Mouse (Mus musculus) cerebellum, adult 11-12 months (tissue): ENCODE results near the gene Mcrs1.

Experiments used
- DNase-seq: peaks from one replicate; pipeline ENCODE4 v3.0.0; 2022

Gene Mcrs1

DNA sequence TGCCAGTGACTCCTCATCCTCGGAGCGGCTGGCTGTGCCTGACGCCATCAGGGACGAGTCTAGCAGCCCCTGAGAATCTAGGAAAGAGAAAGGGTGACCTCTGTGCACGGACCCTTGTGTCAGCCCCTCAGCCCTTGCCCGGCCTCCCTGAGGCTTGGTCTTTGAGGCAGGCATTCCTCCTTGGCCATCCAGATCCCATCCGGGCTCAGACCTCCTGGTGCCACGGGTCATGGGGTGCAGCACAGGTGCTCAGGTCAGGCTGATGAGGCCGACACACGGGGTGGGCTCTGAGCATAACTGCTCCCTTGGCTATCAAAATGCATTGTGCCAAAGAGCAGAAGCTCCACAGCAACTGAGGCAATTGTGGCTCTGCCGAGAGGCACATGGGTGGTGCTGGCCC is 1.8 kb downstream of the Mcrs1 start:
- peak; percentile 41 for DNase-seq

DNA sequence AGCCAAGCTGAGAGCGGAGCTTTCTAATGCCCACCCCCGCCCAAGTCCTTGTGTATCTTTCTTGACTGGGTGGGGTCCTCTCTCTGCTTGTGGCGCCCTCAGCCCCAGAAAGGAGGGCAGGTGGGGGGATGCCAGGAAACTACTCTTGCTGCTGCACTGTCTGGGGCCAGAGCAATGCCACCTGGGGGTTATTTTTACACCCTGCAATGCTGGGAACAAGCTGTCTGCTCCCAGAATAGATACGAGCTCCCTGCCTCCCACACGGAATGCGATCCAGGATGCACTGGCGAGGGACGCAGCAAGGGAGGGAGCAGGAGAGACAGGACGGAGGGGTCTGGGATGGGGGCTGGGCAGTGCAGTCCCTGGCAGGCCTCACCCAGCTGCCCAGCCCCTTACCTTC is 2.8 kb downstream of the Mcrs1 start:
- peak; percentile 56 for DNase-seq

DNA sequence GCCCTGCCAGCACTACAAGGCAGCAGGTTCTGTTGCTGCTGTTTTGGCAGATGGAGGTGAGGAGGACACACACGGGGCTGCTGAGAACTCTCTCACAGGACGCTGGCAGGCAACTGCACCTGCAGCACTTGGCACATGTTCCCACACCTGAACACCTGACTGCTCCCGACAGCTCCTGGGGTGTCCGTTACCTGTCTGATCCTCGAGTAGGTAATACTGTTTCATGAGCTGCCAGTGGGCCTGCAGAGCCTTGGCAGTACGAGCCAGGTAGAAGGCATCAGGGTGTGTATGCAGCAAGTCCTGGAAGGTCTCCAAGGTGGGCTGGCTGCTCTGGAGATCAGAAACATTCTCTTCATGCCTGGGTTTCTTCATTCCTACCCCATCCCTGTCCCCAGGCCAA is 5.0 kb downstream of the Mcrs1 start:
- peak; percentile 73 for DNase-seq

DNA sequence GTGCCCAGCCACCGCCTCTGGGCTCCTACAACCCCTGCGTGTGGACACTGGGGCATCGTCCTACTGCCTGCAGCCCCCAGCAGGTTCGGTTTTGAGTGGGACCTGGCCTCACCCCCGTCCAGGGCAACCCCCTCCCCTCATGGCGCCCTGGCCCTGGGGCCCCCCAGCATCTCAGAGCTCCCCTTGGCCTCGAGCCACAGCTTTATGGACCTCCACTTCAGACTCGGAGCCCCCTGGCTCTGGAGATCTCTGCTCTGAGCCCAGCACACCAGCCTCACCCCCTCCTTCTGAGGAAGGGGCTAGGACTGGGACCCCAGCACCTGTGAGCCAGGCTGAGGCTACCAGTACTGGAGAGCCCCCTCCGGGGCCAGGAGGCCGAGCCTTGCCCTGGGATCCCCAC is 9.7 kb downstream of the Mcrs1 start:
- DNase-seq, result peak; percentile 19

DNA sequence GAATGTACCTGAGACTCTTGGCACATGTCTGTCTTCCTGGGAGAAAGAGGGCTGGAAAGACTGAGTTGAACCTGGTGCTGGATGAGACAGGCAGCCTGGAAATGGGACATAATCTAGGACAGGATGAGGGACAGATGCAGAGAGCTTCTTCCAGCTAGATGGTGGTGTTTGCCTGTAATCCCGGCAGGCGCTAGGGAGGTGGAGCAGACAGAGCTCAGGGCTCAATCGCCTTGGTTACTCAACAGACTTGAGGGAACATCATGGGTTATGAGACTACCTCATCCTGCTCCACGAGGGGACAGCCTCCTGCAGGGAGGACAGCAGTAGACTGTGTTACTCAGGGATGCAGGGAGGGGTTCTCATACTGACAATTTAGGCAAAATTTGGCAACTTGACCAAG is 10.5 kb downstream of the Mcrs1 start:
- no peak for DNase-seq

DNA sequence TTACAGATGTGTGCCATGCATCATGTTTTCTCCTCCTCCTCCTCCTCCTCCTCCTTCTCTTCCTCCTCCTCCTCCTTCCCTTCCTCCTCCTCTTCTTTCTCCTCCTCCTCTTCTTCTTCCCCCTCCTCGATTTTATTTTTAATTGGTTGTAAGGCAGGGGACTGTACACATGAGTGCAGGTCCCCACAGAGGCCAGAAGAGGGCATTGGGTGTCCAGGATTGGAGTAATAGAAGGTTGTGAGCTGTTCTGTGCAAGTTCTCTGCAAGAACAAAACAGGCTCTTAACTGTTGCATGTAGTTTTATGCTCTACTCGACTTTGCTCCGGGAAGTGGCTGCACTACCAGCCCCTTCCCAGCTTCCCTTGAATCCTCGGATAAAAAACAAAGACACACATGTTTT is 11.6 kb downstream of the Mcrs1 start:
- DNase-seq, result no peak

DNA sequence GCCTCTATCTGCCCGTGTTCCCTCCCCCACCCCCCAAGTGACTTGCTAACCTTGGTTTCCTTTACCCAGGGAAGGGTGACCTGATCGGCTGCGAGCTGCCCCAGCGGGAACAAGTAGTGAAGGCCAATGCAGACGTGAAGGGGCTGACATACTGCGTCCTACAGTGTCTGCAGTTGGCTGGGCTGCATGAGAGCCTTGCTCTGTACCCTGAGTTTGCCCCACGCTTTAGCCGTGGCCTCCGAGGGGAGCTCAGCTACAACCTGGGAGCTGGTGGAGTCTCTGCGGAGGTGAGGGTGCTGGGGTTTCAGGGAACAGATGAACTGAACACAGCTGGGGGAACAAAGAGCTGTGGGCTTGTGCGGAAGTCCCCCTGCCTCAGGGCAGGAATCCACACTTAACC is 13.8 kb downstream of the Mcrs1 start:
- DNase-seq, result no peak

DNA sequence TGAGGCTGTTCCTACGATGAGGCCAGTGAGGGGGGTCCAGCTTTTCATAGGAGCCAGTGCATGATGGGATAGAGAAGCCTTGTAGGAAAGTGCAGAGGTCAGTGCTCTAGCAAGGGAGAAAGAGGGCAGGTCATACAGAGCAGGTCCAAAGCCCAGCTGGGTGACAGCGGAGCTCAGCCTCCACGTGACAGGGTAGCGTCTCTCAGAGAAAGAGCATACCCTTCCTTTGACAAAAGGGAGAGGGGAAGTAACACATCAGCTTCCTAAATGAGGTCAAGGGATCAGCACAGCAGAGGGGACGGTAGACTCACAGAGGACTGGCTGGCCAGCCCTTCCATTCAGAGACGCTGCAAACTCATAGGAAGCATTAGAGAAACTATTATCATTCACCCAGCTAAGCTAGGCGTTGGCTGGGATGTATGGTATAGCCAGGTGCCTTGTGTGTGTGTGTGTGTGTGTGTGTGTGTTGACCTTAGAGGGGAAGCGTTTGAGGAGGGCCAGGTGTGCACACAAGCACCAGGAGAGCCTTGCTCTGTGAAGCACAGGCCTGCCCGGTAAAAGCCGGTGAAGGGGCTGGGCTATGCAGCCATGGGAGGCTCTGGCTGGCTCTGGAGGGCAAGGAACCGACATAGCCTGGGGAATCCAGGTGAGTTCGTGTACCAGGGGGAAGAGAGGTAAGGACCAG is 17.3 kb downstream of the Mcrs1 start:
- DNase-seq, result no peak

DNA sequence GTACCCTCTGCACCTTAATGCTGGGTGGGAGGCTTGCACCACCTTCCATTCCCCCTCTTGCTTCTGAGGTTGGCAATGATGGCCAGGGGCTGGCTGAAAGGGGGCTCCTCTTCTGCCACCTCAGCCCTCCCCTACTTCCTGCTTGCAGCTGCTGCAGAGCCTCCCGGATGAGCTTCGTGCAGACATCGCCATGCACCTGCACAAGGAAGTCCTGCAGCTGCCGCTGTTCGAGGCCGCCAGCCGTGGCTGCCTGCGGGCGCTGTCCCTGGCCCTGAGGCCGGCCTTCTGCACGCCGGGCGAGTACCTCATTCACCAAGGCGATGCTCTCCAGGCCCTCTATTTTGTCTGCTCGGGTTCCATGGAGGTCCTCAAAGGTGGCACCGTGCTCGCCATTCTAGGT is 18.0 kb downstream of the Mcrs1 start:
- no peak for DNase-seq

DNA sequence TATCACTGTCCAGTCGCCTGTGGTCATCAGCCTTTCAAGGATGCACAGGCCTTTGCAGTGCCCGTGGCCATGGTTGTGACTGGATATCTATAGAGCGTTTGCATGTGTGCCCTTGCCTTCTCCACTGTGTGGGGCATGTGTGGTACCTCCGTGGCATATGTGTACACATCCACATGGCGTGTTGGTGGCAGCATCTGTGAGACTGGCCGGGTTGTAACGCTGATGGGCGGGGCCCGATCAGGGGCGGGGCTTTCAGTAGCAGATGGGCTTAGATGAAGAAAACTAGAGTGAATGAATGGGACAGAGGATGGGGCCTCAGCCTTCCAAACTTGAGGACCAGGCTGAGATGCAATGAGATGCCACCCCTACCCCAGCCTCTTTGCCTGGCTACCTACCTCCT is 19.8 kb downstream of the Mcrs1 start:
- no peak for DNase-seq

DNA sequence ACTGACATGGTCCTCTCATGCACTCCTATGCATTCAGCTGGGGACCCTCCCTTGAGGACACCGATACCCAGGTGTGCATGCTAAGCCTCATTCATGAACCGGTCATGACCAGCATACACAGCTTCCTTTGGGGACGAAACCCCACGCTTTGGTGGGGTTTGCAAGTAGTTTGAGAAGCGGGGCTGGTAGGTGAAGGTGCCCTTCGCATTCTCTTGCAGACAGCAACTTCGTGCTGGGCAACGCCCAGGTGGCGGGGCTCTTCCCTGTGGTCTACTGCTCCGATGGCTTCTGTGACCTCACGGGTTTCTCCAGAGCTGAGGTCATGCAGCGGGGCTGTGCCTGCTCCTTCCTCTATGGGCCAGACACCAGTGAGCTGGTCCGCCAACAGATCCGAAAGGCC is 25.7 kb downstream of the Mcrs1 start:
- no peak for DNase-seq

DNA sequence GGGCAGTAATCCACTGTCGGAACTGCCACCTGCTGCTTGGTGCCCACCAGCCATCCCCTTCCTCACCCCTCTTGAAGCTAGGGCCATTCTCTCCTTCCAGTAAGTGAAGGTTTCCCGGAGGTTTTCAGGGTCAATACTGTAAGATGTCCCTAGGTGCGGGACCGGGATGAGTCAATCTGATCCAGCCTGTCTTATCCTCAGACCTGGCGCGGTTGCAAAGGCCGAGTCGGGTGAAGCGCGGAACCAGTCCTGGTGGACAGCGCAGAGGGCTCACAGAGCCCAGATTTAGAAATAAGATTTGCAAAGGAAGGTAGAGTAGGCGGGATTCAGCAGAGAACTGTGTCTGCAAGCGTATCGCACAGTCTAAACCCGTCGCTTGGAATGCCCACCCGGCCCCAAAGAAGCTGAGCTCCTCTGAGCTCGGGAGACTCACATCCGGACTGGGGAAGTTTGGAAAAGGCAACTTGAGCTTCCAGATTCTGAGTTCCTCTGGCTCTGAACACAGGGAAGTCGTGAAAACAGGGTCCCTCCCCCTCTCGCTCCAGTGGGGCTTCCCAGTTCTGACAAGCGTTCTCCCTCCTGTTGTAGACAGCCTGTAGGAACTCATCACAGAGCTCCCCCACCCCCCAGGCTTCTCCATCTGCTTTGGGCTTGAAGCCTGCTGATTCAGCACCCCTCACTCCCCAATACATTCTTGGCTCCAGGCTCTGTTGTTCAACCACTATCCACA is 26.5 kb downstream of the Mcrs1 start:
- no peak for DNase-seq

DNA sequence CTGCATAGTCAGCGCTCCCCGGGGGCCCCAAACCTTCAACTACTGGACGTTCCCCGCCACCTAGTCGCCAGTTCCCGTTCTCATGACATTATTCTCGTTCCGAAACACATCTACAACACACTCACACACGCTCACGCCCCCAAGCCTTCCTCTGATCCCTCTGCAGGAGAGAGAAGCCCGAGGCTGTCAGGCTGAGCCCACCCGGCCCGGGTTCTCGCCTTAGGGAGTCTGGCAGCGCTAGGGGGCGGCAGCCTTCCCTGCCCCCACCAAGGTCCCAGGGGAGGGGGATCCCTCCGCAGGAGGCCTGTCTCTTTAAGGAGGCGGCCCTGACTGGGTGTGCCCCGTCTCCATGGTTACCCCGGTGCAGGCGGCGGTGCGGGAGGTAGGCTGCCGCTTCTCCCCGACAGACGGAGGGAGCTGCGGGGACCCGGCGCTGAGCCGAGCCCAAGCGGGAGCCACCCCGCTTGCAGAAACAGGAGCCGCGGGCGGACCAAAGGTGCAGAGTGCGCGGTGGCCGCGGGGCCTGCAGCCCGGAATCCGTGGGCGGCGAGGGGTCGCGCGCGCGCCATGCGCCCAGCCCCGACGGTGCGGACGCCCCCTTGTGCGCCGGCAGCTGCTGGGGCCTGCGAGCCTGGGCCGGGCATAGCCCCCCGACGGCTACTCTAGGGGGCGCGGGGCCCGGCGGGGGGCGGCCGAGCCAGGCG is 27.4 kb downstream of the Mcrs1 start, which contains the start of gene Kcnh3:
TSS of gene Kcnh3 (plus strand) at position 654 of the 704 bp plus-strand sequence.
- DNase-seq, result peak; percentile 66

DNA sequence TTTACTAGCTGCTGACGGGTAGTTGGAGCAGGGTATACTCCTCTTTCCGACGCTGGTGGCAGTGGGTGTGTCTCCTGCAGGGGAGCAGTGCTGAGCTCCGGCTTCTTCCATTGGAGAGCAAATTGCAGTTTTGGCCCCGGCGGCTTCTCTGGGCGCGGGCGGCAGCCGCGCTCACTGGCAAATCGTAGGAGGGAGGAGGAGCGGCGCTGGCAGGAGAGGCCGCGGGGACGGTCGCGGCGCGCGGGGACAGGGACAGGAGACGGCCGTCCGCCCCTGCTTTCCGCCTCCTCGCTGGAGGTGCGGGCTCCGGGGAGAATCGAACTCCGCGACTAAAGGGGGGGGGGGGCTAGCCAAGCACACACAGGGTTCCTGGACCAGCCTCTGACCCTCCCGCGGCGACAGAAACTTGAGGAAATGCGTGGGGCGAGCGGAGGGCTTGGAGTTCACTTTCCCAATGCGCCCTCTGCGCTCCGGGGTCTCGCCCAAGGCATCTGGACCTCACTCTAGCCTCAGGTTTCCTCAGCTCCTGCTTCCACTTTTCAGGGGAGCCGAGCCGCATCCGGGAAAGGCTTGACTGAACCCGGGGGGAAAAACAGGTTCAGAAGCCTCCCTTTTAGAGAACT is 28.1 kb downstream of the Mcrs1 start:
- peak; percentile 62 for DNase-seq

DNA sequence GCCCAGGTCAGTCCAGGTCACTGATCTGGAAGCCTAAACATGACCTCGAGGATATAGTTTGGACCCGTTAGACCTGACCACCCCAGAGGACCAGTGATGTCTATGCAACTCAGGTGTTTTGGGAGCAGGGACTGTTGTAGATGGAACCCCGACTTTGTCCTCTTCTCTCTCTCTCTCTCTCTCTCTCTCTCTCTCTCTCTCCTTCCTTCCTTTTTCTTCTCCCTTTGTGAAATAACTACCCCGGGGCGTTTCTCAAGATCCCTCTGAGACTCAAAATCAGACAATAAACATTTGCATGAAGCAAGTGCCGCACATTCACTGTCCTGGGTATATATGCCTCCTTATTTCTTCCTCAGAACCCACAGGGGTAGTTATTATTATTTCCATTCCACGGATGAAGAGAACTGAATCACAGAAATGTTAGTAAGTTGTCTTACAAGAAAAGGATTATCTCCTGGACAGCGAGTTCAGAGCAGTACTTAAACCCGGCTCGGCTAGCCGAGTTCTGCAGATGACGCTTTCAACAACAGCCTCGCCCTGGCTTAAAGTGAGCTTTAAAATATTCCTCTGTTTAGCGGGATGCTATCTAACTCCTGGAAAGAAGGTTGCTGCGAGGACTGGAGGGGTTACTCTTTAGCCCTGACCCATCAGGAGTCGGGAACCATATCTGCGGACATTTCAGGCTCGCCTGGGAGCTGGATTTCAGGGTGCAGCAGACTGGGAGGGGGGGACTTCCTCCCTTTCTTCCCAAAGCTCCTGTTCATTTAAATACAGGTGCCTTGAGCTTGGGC is 28.8 kb downstream of the Mcrs1 start:
- DNase-seq, result no peak

DNA sequence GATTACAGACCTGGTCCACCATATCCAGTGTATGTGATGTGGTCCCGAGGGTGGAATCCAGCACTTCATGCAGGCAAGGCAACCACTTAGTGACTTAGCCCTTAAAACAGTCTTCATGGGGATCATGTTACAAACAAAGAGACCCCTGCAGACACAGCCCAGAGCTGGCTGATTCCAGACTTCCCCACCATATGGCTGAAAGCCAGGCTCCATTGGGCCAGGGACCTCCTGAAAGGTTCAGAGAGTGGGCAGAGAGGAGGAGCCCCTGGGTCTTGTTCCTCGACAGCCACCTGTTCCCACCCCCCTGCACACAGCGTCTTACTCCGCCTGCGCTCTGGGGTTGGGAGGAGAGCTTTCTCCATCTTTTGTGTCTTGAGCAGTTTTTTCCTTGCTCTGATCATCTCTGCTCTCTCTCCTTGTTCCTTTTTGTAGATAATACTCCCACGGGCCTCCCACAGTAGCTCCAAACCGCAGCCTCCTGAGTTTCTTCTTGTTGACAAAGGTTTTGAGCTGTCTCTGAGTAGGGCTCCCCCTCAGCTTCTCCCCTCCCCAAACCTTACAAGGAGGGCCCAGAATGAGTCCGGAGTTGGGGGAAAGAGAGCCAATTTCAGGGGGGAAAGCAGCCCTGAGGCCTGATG is 30.3 kb downstream of the Mcrs1 start:
- no peak for DNase-seq

DNA sequence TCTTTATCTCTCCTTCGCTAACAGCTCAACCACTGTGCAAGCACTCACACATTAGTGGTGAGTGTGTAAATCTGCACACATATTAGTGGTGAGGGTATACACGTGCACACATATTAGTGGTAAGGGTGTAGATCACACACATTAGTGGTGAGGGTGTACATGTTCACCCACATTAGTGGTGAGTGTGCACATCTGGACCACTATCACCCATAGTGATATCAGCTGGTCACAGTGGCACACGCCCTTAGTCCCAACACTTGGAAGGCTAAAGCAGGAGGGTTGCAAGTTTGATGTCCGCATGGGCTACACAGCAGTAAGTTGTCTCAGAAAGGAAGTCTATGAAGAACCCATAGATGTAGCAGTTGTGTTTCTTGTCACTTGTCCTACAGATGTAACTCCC is 34.1 kb downstream of the Mcrs1 start:
- DNase-seq, result no peak

DNA sequence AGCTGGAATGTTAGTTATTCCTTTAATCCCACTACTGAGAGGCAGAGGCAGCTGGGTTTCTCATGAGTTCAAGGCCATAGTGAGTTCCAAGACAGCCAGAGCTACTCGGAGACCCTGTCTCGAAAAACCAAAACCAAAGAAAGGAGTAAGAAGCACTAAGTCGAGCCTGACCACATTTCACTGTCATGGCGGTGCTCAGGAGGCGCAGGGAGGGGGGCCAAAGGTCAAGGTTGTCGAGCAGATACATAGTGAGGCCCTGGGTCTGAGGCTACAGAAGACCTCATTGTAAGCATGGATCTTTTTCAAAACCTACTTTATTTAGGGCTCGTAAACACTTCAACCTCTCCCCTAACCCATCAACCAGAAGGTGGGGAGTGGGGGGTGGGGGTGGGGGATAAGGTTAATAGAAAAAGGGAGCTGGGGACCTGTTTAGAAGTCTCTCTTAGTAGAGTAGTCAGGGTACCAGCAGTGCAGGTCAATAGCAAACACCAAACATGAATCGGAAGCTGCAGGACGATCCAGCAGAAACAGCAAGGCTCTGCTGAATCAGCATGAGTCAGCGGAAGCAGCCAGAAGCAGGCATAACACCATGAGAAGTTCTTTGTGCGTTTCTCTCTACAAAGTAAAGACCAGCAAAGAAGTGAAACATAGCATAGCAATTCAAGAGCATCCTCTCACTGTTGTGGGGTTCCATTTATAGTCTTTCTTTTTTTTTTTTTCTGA is 35.9 kb downstream of the Mcrs1 start:
- DNase-seq, result no peak

DNA sequence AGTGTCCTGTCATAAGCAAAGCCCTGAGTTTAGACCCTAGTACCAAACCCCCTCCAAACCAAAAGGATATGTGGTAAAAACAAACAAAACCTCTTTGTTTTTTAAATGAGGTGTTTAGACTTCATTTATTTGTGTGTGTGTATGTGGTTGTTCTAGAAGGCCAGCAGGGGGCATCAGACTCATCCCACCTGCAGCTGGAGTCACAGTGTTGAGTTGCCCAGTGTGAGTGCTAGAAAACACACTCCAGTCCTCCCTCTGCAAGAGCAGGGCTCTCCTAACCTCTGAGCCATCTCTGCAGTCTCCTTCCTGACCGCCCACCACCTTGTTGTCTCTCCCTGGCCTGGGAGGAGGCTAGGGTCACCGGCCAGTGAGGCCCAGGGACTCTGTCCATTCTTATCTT is 36.8 kb downstream of the Mcrs1 start:
- no peak for DNase-seq

DNA sequence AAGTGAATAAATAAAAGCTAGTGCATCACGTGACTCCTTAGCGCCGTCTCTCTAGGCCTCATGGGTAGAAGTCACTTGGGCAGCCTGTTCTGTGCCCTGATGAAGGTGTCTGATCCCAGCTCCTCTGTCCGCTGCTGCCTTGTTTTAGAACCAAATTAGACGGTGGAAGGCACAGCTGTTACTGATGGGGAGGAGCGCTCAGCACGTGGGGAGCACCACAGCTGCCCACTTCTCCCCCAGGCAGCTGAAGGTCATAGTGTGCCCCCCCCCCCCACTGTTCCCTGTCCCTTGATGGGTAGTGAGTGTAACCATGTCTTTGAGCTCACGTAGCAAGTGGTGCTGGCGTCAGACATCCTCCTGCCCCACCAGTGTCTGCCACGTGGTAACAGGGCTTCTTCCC is 38.6 kb downstream of the Mcrs1 start:
- no peak for DNase-seq

DNA sequence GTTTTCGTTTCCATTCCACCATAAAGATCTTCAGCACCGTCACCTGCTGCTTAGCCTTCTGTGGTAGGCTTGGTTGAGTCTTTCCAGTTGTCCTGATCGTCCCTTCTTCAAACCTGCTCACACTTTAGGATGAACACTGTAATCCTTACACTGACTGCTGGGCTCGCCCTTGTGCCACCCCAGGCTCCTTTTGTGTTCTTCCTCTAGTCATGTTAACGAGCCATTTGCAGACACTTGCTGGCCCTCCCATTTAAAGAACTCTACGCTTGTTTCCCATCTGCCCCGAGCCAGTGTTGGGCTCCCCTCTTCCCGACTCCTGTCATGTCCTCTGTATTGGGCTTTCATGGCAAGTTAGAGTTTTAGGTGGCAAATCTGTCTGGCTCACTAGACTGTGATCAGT is 45.8 kb downstream of the Mcrs1 start:
- DNase-seq, result no peak

DNA sequence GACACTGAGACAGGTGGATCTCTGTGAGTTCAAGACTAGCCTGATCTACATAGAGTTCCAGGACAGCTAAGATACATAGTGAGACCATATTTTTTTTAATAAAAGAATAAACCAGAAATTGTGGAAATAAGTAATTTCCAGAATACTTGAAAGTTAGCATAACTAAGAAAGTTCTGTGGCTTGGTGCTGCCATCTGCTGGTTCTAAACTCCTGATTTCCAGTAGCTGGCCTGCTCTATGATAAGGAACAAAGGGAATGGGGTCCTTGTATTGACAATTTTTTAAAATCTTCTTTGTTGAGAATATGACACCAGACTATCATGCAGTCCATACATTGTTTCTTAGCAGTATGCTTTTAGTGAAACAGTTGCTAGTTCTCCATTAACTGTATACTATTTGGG is 53.0 kb downstream of the Mcrs1 start:
- no peak for DNase-seq
